Mouse (Mus musculus): Measurements from ENCODE around the gene Lztfl1. TPM values are rescaled to one million over a fixed set of nuclear protein-coding genes. Genes with fewer than 3 reads are reported as not detected.

Gene Lztfl1
- polyA plus RNA-seq (2015; fragmentation: Nextera tagmentation; extraction: Ambion mirVana): 51.1 and 53.1 TPM in 2 replicates

GRCm38 (mm10) chr9:123717186-123718008 lies at the start of gene Lztfl1:
Gene Lztfl1 (minus strand): TSS chr9:123717697.
- peak; percentile 100 for ATAC-seq
- under 1% methylated on average over 55 of the region's 55 CpGs for WGBS

GRCm38 (mm10) chr9:123766996-123767395 lies 49.5 kb upstream of the Lztfl1 start:
- Histone ChIP-seq H3K27me3 (ENCODE audit: control insufficient read depth, insufficient read depth, low read depth, low read length) (no peaks in the 10 kb centered on the region), H3K4me1 (ENCODE audit: control insufficient read depth, insufficient read depth, low read length) (no peaks in the 10 kb centered on the region), H3K9ac (ENCODE audit: low read depth, low read length) (no peak overlapping the region), H3K4me3 (ENCODE audit: low read depth, low read length) (no peak overlapping the region), H3K4me2 (ENCODE audit: low read length) (no peak overlapping the region), H3K27ac (ENCODE audit: low read length) (no peak overlapping the region), H3K36me3 (ENCODE audit: control insufficient read depth, insufficient read depth, low read length) (no peaks in the 10 kb centered on the region), H3K9me3 (replicated peaks; ENCODE audit: control insufficient read depth, low read length, poor library complexity, severe bottlenecking) (no peaks in the 10 kb centered on the region)
- 88% methylated on average over 3 of the region's 3 CpGs for WGBS
- no peak for ATAC-seq

More at GRCm38 (mm10) chr9:123717186-123718008, at the start of gene Lztfl1:
- Histone ChIP-seq H3K4me2 (ENCODE audit: low read length) (peak within 1 kb of the TSS; percentile 80), H3K4me3 (ENCODE audit: low read depth, low read length) (peak within 1 kb of the TSS; percentile 76), H3K27me3 (ENCODE audit: control insufficient read depth, insufficient read depth, low read depth, low read length) (no peaks in the 10 kb centered on the region), H3K9ac (ENCODE audit: low read depth, low read length) (peak within 1 kb of the TSS; percentile 74), H3K36me3 (ENCODE audit: control insufficient read depth, insufficient read depth, low read length) (no peaks in the 10 kb centered on the region), H3K27ac (ENCODE audit: low read length) (peak within 1 kb of the TSS; percentile 28), H3K4me1 (ENCODE audit: control insufficient read depth, insufficient read depth, low read length) (peaks cover 9% of the 10 kb centered on the region), H3K9me3 (replicated peaks; ENCODE audit: control insufficient read depth, low read length, poor library complexity, severe bottlenecking) (no peaks in the 10 kb centered on the region)

GRCm38 (mm10) chr9:123763771-123764170 lies 46.3 kb upstream of the Lztfl1 start:
- Histone ChIP-seq H3K9ac (ENCODE audit: low read depth, low read length) (no peak overlapping the region), H3K27me3 (ENCODE audit: control insufficient read depth, insufficient read depth, low read depth, low read length) (no peaks in the 10 kb centered on the region), H3K27ac (ENCODE audit: low read length) (no peak overlapping the region), H3K4me3 (ENCODE audit: low read depth, low read length) (no peak overlapping the region), H3K9me3 (replicated peaks; ENCODE audit: control insufficient read depth, low read length, poor library complexity, severe bottlenecking) (no peaks in the 10 kb centered on the region), H3K4me2 (ENCODE audit: low read length) (no peak overlapping the region), H3K4me1 (ENCODE audit: control insufficient read depth, insufficient read depth, low read length) (no peaks in the 10 kb centered on the region), H3K36me3 (ENCODE audit: control insufficient read depth, insufficient read depth, low read length) (no peaks in the 10 kb centered on the region)
- no peak for ATAC-seq
- WGBS: 85% methylated on average over 3 of the region's 3 CpGs

- no peaks in the 10 kb centered on the region for H3K36me3 ChIP-seq (ENCODE audit: control insufficient read depth, insufficient read depth, low read length)
- WGBS: 94% methylated on average over 4 of the region's 4 CpGs
- no peak overlapping the region for H3K4me2 ChIP-seq (ENCODE audit: low read length)
- H3K9me3 ChIP-seq (replicated peaks; ENCODE audit: control insufficient read depth, low read length, poor library complexity, severe bottlenecking): no peaks in the 10 kb centered on the region
- no peak overlapping the region for H3K9ac ChIP-seq (ENCODE audit: low read depth, low read length)
- no peak for ATAC-seq
- no peaks in the 10 kb centered on the region for H3K27me3 ChIP-seq (ENCODE audit: control insufficient read depth, insufficient read depth, low read depth, low read length)
- no peak overlapping the region for H3K27ac ChIP-seq (ENCODE audit: low read length)
- no peak overlapping the region for H3K4me3 ChIP-seq (ENCODE audit: low read depth, low read length)
- H3K4me1 ChIP-seq (ENCODE audit: control insufficient read depth, insufficient read depth, low read length): no peaks in the 10 kb centered on the region
Measured at GRCm38 (mm10) chr9:123762886-123763285, 45.4 kb upstream of the Lztfl1 start.

- H3K9ac ChIP-seq (ENCODE audit: low read depth, low read length): no peak overlapping the region
- no peaks in the 10 kb centered on the region for H3K27me3 ChIP-seq (ENCODE audit: control insufficient read depth, insufficient read depth, low read depth, low read length)
- H3K36me3 ChIP-seq (ENCODE audit: control insufficient read depth, insufficient read depth, low read length): no peaks in the 10 kb centered on the region
- no peaks in the 10 kb centered on the region for H3K9me3 ChIP-seq (replicated peaks; ENCODE audit: control insufficient read depth, low read length, poor library complexity, severe bottlenecking)
- H3K4me1 ChIP-seq (ENCODE audit: control insufficient read depth, insufficient read depth, low read length): no peaks in the 10 kb centered on the region
- WGBS: 88% methylated on average over 3 of the region's 3 CpGs
- no peak for ATAC-seq
- no peak overlapping the region for H3K4me2 ChIP-seq (ENCODE audit: low read length)
- H3K27ac ChIP-seq (ENCODE audit: low read length): no peak overlapping the region
- no peak overlapping the region for H3K4me3 ChIP-seq (ENCODE audit: low read depth, low read length)
Measured at GRCm38 (mm10) chr9:123760806-123761205, 43.3 kb upstream of the Lztfl1 start.

- no peak for ATAC-seq
- no peaks in the 10 kb centered on the region for H3K36me3 ChIP-seq (ENCODE audit: control insufficient read depth, insufficient read depth, low read length)
- WGBS: 80% methylated on average over 4 of the region's 4 CpGs
- no peak overlapping the region for H3K4me2 ChIP-seq (ENCODE audit: low read length)
- no peaks in the 10 kb centered on the region for H3K9me3 ChIP-seq (replicated peaks; ENCODE audit: control insufficient read depth, low read length, poor library complexity, severe bottlenecking)
- no peak overlapping the region for H3K27ac ChIP-seq (ENCODE audit: low read length)
- no peak overlapping the region for H3K9ac ChIP-seq (ENCODE audit: low read depth, low read length)
- H3K4me3 ChIP-seq (ENCODE audit: low read depth, low read length): no peak overlapping the region
- H3K27me3 ChIP-seq (ENCODE audit: control insufficient read depth, insufficient read depth, low read depth, low read length): no peaks in the 10 kb centered on the region
- H3K4me1 ChIP-seq (ENCODE audit: control insufficient read depth, insufficient read depth, low read length): no peaks in the 10 kb centered on the region
Measured at GRCm38 (mm10) chr9:123758645-123759044, 41.1 kb upstream of the Lztfl1 start.

GRCm38 (mm10) chr9:123758156-123758555 lies 40.7 kb upstream of the Lztfl1 start:
- Histone ChIP-seq H3K27ac (ENCODE audit: low read length) (no peak overlapping the region), H3K27me3 (ENCODE audit: control insufficient read depth, insufficient read depth, low read depth, low read length) (no peaks in the 10 kb centered on the region), H3K36me3 (ENCODE audit: control insufficient read depth, insufficient read depth, low read length) (no peaks in the 10 kb centered on the region), H3K9me3 (replicated peaks; ENCODE audit: control insufficient read depth, low read length, poor library complexity, severe bottlenecking) (no peaks in the 10 kb centered on the region), H3K4me1 (ENCODE audit: control insufficient read depth, insufficient read depth, low read length) (no peaks in the 10 kb centered on the region), H3K4me2 (ENCODE audit: low read length) (no peak overlapping the region), H3K4me3 (ENCODE audit: low read depth, low read length) (no peak overlapping the region), H3K9ac (ENCODE audit: low read depth, low read length) (no peak overlapping the region)
- WGBS: 89% methylated on average over 1 of the region's 1 CpGs
- ATAC-seq: no peak

GRCm38 (mm10) chr9:123757326-123757725 lies 39.8 kb upstream of the Lztfl1 start:
- Histone ChIP-seq H3K4me3 (ENCODE audit: low read depth, low read length) (no peak overlapping the region), H3K9ac (ENCODE audit: low read depth, low read length) (no peak overlapping the region), H3K36me3 (ENCODE audit: control insufficient read depth, insufficient read depth, low read length) (no peaks in the 10 kb centered on the region), H3K9me3 (replicated peaks; ENCODE audit: control insufficient read depth, low read length, poor library complexity, severe bottlenecking) (no peaks in the 10 kb centered on the region), H3K27ac (ENCODE audit: low read length) (no peak overlapping the region), H3K4me1 (ENCODE audit: control insufficient read depth, insufficient read depth, low read length) (no peaks in the 10 kb centered on the region), H3K4me2 (ENCODE audit: low read length) (no peak overlapping the region), H3K27me3 (ENCODE audit: control insufficient read depth, insufficient read depth, low read depth, low read length) (no peaks in the 10 kb centered on the region)
- WGBS: 66% methylated on average over 2 of the region's 2 CpGs
- no peak for ATAC-seq

GRCm38 (mm10) chr9:123756752-123757151 lies 39.3 kb upstream of the Lztfl1 start:
- no peak overlapping the region for H3K4me3 ChIP-seq (ENCODE audit: low read depth, low read length)
- no peak for ATAC-seq
- WGBS: 96% methylated on average over 3 of the region's 3 CpGs
- H3K27me3 ChIP-seq (ENCODE audit: control insufficient read depth, insufficient read depth, low read depth, low read length): no peaks in the 10 kb centered on the region
- H3K27ac ChIP-seq (ENCODE audit: low read length): no peak overlapping the region
- no peak overlapping the region for H3K4me2 ChIP-seq (ENCODE audit: low read length)
- H3K9ac ChIP-seq (ENCODE audit: low read depth, low read length): no peak overlapping the region
- H3K4me1 ChIP-seq (ENCODE audit: control insufficient read depth, insufficient read depth, low read length): no peaks in the 10 kb centered on the region
- H3K9me3 ChIP-seq (replicated peaks; ENCODE audit: control insufficient read depth, low read length, poor library complexity, severe bottlenecking): no peaks in the 10 kb centered on the region
- H3K36me3 ChIP-seq (ENCODE audit: control insufficient read depth, insufficient read depth, low read length): no peaks in the 10 kb centered on the region
